Mouse (Mus musculus) gastrocnemius, postnatal 14 days (tissue): ENCODE data around the gene Unc50. TPM values are rescaled to one million over a fixed set of nuclear protein-coding genes. Genes with fewer than 3 reads are reported as not detected.

Experiments
- DNase-seq: peaks from one replicate; pipeline ENCODE4 v3.0.0; 2021; ENCODE audit warnings: mixed read lengths
- intact Hi-C: fragments of 180-260 bp; cut with DNase I; formaldehyde crosslinking; loops from one replicate; pipeline ENCODE4 v1.15.1; 2025; ENCODE audit warnings: low total_unique reads
- long read RNA-seq, 2 experiments: library from polyadenylated mRNA; stranded (forward); transcript quantifications; one replicate each; pipeline ENCODE4 v2.0.0; 2021
- total RNA-seq, 2 experiments: library from RNA; stranded (reverse); gene quantifications; 2 replicates each; pipeline ENCODE4 v1.2.3; 2021

Gene Unc50
- total RNA-seq = 10 to 100 TPM; 19.7 to 20.2 TPM
- long read RNA-seq, experiment 1, transcript Unc50-201 (6 exons, 1,414 nt) = minor isoform, 5 of 19 reads
- long read RNA-seq, experiment 1, transcript Unc50-202 (6 exons, 1,094 nt) = major isoform, 10 of 19 reads
- long read RNA-seq, experiment 1, partial matches to known transcripts = 3 of 19 reads
- long read RNA-seq, experiment 1, other reads (novel, unspliced or antisense) = 0 of 19 reads
- long read RNA-seq, experiment 2, transcript Unc50-201 (6 exons, 1,414 nt) = major isoform, 10 of 24 reads
- long read RNA-seq, experiment 2, transcript Unc50-202 (6 exons, 1,094 nt) = minor isoform, 7 of 24 reads
- long read RNA-seq, experiment 2, partial matches to known transcripts = 4 of 24 reads
- long read RNA-seq, experiment 2, other reads (novel, unspliced or antisense) = 2 of 24 reads

DNA sequence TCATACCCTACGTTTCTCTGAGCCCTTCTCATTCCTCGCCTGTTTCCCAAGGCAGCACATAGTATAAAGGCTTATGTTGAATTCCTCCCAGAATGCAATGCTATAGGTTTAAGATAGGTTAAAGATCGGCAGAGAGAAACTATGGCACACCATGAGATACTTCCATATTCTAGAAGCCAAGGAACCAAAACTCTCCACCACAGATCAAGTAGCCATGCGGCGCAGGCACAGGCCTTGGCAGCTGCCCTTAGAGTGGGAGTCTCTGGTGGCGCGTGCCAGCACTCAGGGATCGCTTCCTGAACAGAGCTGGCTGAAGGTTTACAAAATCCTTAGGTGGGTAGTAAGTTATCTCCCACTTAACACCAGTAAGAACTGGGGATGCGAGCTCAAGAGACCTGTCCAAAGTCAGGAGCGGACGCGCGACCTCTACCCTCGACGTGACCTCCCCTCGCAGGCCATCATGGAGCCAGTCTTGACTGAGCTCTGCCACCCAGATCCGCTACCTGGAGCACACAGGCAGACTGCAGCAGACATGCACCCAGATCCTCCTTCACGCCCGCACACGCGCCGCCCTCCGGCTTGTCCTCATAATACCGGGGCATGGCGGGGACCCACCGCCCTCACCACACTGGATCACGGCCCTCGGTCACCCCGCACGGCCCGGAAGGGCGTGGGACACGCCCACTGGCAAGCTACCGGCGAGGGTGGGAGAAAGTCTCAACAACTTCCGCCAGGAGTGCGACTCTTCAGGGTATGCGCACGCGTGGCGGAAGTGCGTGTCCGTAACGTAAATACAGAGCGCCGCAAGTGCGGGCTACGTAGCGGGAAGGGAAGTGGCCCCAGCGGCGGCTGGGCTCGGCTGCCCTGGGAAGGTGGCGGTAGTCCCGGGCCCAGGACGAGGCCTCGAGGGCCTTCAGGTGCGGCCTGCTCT is at the start of gene Unc50, which contains the start of gene Coa5:
Gene Unc50, plus strand, starts transcription at position 774 of the 931 bp plus-strand sequence.
Gene Coa5, minus strand, starts transcription at position 738 of the 931 bp plus-strand sequence.
- DNase-seq = peak; percentile 95
- intact Hi-C loops = no loop called here

DNA sequence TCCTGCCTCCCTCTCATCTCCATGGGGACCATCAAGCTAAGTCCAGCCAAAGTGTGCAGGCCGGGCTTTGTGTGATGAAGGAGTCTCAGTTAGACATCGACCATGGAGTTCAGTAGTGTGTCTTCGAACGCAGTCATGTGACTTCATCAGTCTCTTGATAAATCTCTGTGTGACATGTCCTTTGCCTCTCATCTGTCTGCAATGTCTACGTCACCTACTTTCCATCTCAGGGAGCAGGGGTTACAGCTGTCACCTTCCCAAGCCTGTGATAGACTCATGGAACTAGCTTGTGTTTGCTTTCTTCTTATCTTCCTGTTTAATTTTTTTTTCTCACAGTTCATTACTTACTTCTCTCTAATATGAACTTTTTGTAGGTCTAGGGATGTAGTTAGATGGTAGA is 49.0 kb upstream of the Unc50 start:
- intact Hi-C loops = no loop called here

DNA sequence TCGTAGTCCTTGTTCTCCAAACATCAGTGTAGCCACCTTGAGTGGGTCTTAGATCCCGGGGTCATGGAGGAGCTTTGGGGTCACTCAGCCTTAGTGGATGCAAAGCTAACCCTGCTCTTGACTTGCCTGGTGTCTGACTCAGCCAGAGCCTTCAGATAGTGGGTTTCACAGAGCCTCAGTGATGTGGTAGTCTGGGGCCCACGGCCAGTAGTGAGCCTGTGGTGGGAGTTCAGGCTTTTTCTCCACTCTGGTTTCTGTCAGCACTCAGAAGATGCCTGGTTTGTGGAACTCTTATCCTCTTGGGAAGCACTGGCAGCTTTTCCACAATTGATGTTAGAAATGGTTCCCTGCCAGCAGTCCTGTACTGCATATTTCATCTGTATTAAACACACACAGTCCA is 45.6 kb upstream of the Unc50 start:
- intact Hi-C loops = no loop called here
- no peak for DNase-seq

More for the DNA sequence above, 49.0 kb upstream of the Unc50 start:
- DNase-seq = no peak

DNA sequence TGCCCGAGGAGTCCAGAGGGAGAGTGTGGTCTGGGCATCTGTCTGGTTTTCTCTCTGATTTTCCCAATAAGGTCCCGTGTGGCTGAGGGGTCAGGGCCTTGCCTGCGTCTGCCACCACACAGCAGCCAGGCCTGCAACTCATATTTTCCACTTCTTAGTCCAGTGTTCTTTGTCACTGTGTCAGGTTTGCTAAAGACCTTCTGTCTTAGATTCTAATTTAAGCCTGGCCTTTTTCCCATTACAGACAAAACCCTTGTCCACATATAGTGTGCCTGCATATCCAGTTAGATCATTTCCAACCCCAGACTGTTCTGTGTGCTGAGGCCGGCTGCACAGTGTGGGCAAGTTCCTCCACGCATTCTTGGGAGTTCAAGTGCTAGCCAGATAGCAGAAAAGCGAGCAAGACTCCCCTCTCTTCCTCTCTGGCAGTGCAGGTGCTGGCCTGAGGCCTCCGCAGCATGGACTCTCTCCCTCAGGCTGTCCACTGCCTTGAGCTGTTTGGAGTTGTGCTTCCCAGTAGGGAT is 43.4 kb upstream of the Unc50 start:
- peak; percentile 2 for DNase-seq
- intact Hi-C loops = no loop called here

DNA sequence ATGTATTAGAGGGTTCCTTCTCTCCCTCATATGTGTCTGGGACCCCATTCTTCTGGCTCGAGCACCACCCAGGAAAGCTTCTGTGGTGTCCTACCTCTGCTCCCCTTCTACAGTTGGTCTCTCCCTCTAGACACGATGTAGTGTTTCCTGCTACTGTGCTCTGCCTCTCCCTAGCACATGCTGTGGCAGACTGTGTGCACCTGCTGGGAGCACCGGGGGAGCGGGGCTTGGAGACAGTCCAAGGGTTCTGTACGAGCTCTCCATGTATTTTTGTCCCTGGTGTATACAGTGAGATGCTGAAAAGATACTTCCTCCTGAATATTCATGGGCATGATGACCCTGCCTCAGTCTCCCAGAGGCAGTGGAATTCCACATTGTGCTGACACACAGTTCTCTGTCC is 36.8 kb upstream of the Unc50 start:
- intact Hi-C loops = no loop called here
- no peak for DNase-seq

DNA sequence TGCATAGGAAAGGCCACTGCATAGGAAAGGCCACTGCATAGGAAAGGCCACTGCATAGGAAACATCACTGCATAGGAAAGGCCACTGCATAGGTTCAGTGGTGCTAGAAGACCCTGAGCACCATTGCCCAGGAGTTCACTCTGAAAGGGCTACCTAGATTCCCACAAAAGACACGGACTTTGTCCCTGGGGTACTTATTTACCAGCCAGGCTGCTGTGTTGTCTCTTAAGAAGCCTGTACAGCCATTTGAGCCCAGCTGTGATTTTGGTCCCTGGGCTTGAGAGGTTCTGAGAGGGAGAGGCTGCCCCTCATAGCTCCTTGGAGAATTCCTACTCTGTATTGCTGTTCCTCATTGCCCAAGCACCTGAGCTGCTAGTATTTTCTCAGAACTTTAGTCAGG is 33.5 kb upstream of the Unc50 start:
- intact Hi-C loops = no loop called here
- no peak for DNase-seq

DNA sequence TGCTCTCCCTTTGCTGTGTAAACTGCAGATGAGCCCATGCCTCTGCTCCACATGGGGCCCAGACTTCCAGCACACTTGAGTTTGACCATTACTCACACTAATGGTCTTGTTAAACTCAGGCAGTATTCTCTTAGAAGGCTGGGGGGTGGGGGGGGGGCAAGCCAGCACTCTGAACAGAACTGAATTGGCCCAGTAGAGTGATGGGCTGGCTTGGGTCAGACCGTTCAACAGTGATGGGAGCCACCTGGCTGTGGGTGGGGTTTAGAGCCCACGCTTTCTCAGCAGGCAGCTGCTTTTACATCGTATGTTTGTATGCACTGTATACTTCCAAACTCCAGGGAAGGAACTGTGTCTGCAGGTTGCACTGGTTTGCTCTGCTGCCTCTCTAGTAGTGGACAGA is 31.0 kb upstream of the Unc50 start:
- DNase-seq = peak; percentile 3
- intact Hi-C loops = no loop called here

DNA sequence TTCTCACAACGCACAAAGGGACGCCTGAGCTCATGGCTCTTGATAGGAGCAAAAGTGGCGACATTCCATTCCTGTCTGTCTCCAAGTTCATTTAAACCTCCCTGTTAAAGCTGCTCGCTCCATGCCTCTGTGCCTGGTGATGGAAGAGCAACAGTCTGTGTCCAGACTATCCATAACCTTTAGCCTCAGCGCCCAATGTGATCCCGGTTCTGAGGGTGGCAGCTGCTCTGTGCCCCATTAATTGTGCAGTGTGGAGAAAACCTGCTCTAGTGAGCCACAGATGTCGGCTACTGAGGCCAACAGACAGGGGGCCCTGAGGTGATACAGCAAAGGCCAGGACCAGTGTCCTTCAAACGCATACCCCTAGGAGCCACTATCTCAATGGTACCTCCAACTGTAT is 30.2 kb upstream of the Unc50 start:
- intact Hi-C loops = loop anchor here (5.0 kb wide), 1 partner anchor 127 kb away; no protein-coding TSS in a partner anchor

DNA sequence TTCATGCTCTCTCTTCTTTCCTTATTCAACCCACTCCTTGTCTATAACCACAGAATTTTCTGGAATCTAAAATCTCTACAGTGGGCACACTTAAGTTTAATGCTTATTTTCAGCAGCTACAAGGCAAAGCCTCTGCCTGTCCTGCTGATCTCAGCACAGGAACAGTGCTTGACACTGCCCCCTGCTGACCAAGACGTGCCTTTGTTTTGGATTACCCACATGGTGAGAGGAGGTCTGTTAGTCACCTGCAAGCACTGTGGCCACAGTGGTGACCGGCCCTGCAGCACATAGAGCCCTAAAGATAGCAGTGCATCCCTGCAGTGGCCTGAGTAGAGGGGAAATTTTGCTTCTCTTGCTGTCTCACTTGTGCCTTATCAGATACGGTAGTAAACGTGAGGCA is 28.3 kb upstream of the Unc50 start:
- intact Hi-C loops = loop anchor here (5.0 kb wide), 1 partner anchor 129 kb away; no protein-coding TSS in a partner anchor
- DNase-seq = peak; percentile 63

More for the DNA sequence above, 30.2 kb upstream of the Unc50 start:
- no peak for DNase-seq

DNA sequence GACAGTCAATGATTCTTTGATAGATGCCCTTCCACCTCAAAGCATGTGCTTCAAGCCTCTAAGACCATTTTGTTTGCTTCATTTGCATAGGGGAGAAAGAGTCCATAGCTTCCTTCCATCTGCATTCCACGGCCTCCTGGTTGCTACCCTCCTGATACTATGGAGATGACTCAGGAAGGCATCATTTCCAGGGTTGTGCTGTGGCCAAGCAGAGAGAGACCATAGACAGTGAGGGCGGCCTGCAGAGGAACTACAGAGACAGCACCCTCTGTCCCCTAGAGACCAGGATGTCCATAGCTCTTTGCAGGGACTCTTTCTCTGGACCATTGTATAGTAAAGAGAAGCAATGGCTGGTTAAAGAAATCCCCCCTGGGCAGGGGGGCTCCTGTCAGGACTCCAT is 24.8 kb upstream of the Unc50 start:
- no peak for DNase-seq
- intact Hi-C loops = no loop called here

DNA sequence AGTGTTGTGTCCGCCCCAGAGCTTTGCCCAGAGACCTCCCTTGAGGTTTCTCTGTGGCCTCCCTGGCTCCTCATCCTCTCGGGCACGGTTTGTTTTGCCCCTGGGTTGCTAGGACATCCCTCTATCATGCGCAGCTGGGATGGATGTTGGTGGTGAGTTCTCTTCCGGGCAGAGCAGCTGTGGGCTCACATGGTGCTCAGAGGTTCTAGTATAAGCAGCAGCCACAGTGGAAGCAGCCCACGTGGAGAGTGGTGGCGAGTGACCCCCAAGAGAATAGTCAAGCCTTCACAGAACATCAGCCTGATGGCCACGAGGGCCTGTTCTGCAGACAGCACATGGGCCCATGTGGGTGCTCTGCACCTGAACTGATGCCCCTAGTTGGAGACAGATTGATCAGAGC is 22.7 kb upstream of the Unc50 start:
- DNase-seq = no peak
- intact Hi-C loops = no loop called here

DNA sequence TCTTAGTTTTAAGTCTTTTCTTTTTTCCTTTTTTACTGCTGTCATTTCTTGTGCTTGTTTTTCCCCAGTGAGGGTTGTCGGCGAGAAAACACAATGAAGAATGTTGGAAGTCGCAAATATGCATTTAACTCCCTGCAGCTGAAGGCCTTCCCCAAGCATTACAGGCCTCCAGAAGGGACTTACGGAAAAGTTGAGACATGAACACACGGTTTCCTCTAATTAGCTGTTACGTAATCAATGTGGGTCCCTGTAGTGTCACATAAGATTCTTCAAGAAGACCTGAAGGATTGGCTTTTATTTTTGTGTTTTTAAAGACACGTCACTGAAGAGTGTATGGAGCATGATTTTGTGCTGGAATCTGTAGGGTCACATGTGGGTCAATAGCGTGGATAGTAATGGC is 21.9 kb upstream of the Unc50 start:
- intact Hi-C loops = no loop called here

DNA sequence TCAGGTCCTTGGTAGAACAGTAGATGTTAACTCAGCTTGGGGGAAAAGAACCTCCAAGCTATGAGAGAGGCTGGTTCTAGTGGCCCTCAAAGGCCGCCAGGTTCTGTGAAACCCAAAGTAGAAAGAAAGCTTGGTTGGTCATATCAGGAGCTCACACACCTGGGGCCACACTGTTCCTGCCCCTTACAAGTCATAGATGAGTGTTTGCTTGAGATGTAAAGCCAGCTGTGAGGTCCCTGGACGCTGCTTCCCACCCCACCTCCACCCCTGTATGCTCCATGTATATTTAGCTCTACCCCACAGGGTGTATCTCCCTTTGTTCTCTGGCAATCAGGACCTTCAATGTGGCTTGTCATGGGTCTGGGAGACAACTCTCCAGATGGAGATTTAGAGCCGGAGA is 21.3 kb upstream of the Unc50 start:
- intact Hi-C loops = no loop called here
- DNase-seq = no peak

More for the DNA sequence above, 21.9 kb upstream of the Unc50 start:
- DNase-seq = no peak

DNA sequence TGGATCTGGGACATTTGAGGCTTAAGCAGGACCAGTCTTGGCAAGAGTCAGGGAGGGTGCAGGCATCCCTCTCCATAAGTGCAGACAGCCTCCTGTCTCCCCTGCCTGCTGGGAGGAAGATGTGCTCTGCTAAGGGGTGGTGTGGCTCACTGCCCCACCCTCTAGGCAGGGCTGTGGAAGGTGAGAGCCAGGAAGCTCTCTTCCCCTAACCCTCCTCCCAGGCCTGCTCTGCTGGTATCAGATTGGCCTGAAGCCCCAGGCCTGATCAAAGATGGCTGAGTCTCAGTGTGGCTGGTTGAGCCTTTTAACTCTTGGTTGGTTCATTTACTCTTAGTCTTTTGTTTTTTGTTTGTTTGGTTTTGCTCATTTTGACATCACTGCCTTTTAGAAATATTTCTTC is 20.3 kb upstream of the Unc50 start:
- no peak for DNase-seq
- intact Hi-C loops = no loop called here

DNA sequence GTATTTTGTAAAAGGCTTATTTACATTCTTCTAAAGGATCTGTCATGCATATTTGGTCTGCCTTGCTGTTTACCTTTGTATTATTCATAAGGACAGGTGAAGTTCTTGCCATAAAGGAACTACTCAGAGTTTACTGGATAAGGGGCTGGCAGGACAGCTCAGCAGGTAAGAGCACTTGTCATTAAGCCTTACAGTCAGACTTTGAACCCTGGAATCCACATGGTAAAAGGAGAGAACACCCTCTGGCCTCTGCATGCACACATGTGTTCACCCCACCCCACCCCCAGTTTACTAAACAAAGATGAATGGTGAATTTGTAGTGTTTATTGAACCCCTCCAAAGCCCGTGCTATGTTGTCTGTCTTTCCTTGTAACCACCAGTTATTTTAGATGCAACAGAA is 14.5 kb upstream of the Unc50 start:
- intact Hi-C loops = no loop called here
- DNase-seq = no peak

DNA sequence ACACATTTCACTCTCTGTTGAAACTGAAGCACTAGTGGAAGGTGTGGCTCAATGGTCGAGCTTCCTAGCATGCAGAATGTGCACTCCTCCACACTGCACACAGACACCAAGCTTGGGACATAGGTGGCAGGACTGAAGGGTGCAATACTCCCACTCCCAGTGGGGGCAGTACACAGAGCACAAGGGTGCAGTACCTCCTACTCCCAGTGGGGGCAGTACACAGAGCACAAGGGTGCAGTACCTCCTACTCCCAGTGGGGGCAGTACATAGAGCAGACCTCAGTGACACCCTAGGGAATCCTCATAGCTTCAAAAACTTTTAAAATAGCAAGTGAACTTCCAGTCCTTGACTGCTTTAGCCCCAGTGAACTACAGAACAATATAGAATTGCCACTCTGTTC is 10.5 kb upstream of the Unc50 start:
- intact Hi-C loops = no loop called here

DNA sequence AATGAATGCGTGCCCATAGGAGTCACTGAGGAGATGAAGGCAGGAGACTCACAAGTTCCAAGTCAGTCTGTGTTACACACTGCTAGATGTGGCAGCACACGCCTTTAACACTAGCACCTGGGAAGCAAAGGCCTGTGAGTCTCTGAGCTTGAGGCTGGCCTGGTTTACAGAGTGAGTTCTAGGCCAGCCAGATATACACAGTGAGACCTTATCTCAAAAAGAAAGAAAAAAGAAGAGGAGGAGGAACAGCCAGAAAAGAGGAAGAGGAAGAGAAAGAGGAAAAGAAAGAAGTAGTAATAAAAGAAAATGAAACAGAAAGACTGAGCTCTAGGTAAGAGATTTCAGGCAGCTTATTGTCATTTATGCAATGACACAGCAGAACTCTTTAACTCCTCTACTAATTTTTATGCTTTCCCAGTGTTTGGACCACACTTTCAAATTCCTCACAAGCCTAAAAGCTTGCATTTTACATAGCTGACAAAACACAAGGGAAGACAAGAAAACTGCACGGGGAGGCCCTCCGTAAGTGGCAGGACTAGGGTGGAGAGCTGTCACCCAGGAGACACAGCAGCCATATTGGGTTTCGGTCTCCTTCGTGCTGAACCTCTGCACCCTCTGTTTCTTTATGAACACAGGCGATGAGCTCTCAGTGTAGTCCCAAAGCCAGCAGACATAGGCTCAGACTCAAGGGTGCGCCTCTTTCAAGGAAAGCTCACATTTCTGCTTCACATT is 2.6 kb upstream of the Unc50 start:
- intact Hi-C loops = no loop called here
- DNase-seq = no peak

More for the DNA sequence above, 10.5 kb upstream of the Unc50 start:
- peak; percentile 65 for DNase-seq

DNA sequence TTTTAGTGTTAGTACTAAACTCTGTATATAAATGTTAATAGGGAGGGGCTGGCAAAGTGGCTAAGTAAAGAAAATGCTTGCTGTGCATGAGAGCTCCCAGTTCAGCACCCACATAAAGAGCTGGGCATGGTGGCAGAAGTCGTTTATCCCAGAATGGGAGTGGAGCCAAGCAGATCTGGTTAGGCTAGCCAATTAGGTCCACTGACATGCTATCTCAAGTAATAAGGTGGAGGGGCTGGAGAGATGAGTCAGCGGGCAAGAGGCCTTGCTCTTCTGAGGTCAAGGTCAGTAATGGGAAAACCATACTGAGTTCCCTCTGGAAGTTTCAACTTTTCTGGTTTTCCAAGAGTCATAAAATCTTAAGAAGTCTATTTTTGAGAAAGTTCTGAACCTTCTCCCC is 1.0 kb upstream of the Unc50 start:
- intact Hi-C loops = no loop called here
- no peak for DNase-seq

DNA sequence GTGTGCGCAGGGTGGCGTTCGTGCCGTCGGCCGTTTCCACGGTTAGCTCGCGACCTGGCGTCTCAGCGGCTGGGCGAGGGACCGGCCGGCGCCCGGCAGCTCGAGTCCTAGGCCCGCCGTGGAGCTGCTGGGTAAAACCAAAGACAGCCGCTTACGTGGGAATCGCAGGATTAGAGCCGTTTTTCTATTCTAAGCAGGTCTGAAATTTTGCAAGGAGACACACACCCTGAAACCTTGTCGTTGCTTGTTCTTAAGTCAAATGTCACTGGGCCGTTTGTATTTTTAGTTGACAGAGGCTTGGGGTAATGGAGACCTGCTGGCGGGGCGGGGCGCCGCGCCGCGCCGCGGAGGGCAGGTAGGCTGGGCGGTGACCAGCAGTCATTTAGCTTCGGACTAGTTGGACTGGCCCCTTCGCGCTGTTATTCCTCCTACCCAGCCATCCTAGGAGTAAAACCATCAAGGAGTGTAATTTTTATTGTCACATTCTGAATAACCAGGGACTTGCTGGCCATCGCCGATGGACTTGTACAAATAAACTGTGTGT is 430 bp downstream of the Unc50 start:
- intact Hi-C loops = no loop called here
- DNase-seq = no peak
